Mouse (Mus musculus): ENCODE results near the gene Oard1. TPM values are rescaled to one million over a fixed set of nuclear protein-coding genes. Genes with fewer than 3 reads are reported as not detected.

The Oard1 gene
- total RNA-seq, 2 experiments from 2014 or later, result 11.5 to 16.4 TPM

DNA sequence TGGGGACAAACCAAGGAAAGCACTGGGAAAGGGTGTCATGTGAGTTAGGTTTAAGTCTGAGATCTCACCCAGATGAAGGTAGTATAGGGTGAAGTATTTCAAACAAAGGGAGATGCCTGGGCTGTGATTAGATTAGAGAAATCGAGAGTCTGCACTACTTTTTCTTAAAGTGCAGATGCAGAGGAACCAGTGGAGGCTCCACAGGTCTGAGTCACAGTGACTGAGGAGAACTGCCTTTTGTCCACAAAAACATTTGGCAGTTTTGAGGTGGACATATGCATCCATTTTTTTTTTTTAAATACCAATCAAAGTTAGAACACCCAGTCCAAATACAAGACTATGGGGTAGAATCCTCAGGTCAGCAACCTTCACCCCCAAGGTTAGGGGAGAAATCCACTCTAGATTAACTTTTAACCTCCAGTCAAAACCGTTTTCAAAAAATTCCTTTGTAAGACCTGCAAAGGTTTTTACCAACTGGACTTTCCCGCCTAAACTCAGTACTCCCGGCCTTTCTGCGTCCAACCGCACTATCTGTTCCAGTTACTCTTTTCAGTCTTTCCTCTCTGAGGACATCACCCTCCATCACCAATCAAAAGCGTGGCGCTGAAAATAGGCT, 1.8 kb upstream of the Oard1 start:
- intact Hi-C loops (cut with DNase I), result no loop called here
- DNase-seq, result no peak

DNA sequence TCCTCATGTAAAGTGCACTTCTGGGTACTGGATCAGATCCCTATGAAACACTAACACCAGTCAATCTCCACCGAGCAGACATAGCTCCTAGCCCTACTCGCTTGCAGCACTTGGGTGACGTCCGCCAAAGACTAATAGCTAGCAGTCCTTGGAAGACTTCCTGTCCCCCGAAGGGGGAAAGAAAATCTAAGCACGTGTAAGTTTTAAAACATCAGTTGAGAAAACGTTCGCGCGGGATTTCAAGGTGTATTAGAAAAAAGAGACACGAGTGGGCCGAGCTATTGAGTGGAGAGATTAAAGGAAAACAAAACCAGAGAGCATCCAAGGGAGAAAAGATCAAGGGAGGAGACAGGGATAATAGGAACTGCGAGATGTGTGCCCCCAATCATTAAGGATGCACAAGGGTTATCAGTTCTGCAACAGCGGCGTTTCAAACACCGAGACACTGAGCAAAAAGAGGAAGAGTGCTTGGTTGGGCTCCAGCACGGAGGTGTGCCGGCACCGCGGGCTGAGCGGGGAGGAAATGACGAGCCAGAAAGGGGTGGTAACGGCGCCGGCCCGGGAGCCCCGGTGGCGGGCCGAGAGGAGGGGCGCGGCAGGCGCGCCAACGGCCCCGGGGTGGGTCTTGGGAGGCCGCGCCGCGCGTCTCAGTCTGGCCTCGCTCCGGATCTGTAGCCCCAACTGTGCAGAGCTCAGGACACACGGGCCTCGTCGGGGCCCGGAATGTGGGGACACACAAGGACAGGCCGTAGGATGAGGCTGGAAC, 1.1 kb upstream of the Oard1 start:
- intact Hi-C loops (cut with DNase I), result no loop called here

GRCm38 (mm10) chr17:48410299-48410785, 528 bp downstream of the Oard1 start:
- no peak for DNase-seq
- intact Hi-C loops (cut with DNase I), result no loop called here

More for the DNA sequence above, 1.1 kb upstream of the Oard1 start:
- peak; percentile 81 for DNase-seq

- no peak for DNase-seq
- intact Hi-C loops (cut with DNase I), result no loop called here
Measured at GRCm38 (mm10) chr17:48411241-48411640, 1.4 kb downstream of the Oard1 start.

DNA sequence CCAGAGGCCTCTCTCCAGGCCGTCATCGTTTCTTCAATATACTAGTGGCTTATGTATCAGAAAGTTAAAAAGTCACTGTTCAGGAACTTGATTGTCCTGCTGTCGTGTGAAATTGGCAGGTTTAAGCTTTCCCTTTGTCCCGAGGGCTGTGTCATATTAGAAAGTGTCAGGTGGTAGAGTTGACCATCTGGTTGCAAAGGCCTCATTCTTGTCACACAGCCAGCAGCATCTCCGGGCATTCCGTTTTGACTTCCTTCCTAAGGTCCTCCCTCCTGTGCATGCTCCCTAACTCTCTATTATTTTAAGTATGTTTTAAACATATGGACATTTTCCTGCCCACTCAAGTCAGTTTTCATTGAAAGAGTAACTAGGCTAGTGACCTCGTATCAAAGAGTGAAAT, 6.2 kb downstream of the Oard1 start:
- peak in 1 of 2 experiments; percentile 62 for DNase-seq
- intact Hi-C loops (cut with DNase I), result loop anchor here (2.0 kb wide), 1 partner anchor 51 kb away; no protein-coding TSS in a partner anchor

DNA sequence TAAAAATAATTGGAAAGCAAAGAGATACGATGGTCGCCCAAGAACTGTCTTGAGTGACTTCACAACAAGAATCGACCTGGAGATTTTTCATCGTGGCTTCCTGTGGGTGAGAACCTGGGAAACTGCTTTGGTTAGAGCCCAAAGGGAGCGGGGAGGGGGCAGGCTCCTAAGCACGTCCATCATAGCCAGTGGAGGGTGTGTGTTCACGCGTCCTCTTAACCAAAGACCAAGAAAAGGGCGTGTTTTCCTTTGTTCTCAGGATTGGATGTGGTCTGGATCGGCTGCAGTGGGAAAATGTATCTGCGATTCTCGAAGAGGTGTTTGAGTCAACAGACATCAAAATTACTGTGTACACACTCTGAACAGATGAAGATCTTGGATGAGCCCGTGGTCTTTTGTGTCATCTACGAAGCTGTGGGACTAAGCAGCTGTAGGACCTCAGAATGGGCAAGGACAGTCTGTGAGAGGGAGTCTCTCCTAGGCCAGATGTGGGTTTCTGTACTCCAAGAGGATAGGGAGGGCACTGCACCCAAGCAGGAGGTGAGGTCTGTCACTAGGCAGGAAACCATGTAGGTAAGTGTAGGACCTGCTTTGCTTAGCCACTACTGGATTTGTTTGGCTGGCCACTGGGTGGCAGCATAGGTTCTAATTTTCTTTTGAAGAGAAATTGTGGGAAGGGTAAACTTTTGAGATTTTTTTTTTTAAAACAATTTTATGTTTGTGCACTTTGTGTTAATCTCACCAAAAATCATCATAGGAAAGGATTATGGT, 6.8 kb downstream of the Oard1 start:
- intact Hi-C loops (cut with DNase I), result loop anchor here (1.0 to 2.0 kb wide), 2 partner anchors 50 to 186 kb away; no protein-coding TSS in a partner anchor
- peak; percentile 73 to 82 for DNase-seq

GRCm38 (mm10) chr17:48417521-48417920, 7.7 kb downstream of the Oard1 start:
- intact Hi-C loops (cut with DNase I), result loop anchor here (1.0 to 2.0 kb wide), 2 partner anchors 49 to 185 kb away; no protein-coding TSS in a partner anchor

DNA sequence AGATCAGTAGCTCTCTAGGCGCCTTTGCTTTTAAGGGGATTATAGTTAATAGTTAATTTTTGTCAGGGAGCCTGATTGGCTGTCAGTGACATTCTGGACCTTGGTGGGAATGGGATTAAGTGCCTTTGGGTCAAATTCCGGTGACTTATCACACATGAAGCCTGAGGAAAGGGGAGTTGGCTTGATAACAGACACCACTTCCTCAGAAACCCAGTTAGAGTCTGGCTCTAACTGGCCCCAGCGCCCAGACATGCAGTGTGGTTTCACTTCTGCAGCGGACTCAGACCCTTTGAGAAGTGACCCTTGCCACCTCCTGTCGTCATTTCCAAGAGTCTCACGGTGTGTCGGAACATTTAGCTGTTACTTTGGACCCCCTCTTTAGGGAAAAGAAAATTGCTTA, 8.4 kb downstream of the Oard1 start:
- intact Hi-C loops (cut with DNase I), result no loop called here
- DNase-seq, result no peak

More at GRCm38 (mm10) chr17:48417521-48417920, 7.7 kb downstream of the Oard1 start:
- no peak for DNase-seq

DNA sequence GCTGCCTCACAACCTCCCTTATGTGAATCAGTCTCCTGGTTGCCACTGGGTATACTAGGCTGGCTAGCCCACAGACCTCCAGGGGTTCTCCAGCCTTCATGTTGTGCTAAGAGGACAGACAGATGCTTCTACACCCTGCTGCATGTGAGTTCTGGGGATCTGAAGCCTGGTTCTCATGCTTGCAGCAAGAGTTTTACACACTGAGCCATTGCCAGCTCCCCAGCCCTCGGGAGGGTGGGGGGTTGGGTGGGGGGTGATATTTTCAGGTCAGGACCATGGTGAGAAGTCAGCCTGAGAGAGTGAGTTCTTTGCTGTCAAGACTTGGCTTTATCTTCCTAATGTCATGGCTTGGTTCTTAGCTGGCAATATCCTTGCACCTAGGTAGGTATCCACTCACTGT, 9.0 kb downstream of the Oard1 start:
- intact Hi-C loops (cut with DNase I), result no loop called here
- no peak for DNase-seq

DNA sequence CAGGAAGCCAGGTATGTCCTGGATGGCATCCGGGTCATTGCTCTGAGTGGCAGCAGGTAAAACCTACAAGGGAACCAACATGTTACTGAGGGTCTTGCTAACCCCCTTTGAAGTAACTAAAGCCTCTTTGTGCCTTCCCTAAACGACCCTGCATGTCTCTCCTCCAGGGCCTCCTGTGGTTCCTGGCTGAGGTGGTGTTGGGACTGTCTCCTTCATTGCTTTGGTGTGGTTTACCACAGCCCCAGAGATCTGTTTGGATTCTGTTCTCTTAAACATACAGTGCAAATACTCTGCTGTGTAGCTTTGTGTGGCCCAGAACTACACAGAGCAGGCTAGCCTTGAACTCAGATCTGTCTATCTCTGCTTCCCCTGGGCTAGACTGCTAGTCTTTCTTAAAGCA, 9.8 kb downstream of the Oard1 start:
- intact Hi-C loops (cut with DNase I), result no loop called here

DNA sequence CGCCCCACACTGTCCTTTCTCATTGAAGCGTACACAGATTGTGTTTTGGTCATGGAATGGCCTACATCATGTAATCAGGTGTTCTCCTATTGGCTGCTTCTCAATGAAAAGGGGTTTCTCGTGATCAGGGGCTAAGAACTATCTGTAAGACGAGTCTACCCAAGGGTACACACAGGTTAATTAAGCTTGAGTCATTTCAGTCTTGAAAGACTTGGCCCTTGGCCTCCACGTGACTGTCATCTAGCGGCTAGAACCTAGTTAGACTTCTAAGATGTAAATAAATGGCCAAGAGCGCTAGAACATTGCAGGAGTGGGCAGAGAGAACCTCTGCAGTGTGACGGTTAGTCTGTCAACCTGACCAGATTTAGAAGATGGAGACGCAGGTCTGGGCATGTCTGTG, 14.4 kb downstream of the Oard1 start:
- intact Hi-C loops (cut with DNase I), result no loop called here
- no peak for DNase-seq

More for the DNA sequence above, 9.8 kb downstream of the Oard1 start:
- DNase-seq, result no peak

- intact Hi-C loops (cut with DNase I), result no loop called here
- DNase-seq, result peak; percentile 46 to 54
Measured at GRCm38 (mm10) chr17:48425823-48426612, 16.2 kb downstream of the Oard1 start.

DNA sequence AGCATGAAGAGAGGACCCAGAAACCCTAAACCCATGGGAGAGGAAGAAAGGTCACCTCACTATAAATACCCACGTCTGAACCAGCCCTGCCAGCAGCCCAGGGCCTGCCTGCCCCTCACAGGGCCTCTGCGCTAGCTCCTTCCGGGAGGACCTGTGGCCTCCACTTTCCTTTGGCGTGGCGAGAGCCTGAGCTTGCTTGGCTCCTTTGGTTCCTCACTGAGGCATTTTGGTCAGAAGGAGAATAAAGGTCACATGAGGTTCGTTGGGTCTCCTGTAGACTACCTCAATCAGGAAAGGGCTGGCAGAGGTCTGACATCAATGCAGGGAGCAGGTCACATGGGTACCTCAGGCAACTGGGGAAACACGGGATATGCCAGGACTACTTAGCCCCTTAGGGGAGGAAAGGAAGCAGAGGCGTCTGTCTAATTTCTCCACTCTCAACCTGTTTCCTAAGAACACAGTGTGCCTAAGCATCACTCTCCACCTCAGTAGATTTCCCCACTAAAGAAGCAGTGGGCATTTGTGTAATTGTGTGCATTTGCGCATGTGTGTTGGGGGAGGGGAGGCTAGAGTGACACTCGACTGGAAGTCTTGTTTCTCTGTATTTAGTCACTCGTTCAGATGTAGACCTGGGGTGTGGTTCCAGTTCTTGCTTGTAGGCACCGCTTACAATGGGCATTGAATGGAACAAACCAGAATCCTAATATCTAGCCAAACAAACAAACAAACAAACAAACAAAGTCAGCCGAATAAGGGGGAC, 17.4 kb downstream of the Oard1 start:
- intact Hi-C loops (cut with DNase I), result no loop called here
- DNase-seq, result peak; percentile 59 to 64

GRCm38 (mm10) chr17:48427852-48428530, 18.2 kb downstream of the Oard1 start:
- intact Hi-C loops (cut with DNase I), result no loop called here
- no peak for DNase-seq

DNA sequence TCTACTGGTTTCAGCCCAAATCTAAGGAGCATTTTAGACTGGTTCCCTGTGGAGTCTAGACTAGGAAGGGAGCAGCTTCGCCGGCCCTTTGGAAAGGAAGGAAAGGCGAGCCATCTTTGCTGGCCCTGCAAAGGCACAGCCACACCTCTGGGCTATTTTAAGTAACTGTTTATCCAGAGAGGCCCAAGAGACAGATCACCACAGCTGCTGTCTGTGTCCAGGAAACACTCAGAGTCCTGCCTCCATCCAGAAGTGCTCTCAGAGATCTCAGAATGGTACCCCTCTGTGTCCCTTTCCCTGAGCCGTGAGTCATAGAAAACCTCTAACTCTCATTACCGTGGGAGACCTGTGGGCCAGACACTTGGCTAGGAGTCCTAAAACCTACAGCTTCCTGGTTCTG, 20.6 kb downstream of the Oard1 start:
- intact Hi-C loops (cut with DNase I), result no loop called here

DNA sequence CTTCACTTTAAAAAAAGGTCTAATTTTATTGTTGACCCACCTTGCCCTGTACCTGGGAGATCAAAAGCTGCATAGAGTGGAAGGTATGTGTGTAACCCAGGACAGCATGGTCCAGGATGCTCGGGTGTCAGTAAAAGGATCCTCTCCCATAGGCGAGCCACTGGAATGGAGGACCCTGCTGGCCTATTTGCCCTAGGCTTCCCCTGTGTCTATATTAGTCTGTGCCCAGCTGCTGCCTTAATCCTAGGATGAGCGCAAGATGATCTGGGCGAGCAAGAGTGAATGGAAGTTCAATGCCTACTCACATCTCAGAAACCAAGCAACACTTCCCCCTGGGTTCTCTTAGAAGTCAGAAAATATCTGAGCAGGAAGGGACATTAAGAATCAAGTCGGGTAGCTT, 21.2 kb downstream of the Oard1 start:
- intact Hi-C loops (cut with DNase I), result no loop called here

More for the DNA sequence above, 20.6 kb downstream of the Oard1 start:
- DNase-seq, result peak; percentile 64 to 72

GRCm38 (mm10) chr17:48432158-48432980, 22.6 kb downstream of the Oard1 start, which contains the start of gene Apobec2:
TSS of gene Apobec2 (minus strand) at chr17:48432930.
- intact Hi-C loops (cut with DNase I), result no loop called here
- peak; percentile 88 for DNase-seq

More for the DNA sequence above, 21.2 kb downstream of the Oard1 start:
- DNase-seq, result peak in 1 of 2 experiments; percentile 12
